Mouse (Mus musculus): ENCODE results near the gene Car14.
"Not testable (repeated sequence)": the region's sequence is repeated elsewhere in the genome, so short reads cannot be mapped to it uniquely, and the experiment has no call there.

The Car14 gene

DNA sequence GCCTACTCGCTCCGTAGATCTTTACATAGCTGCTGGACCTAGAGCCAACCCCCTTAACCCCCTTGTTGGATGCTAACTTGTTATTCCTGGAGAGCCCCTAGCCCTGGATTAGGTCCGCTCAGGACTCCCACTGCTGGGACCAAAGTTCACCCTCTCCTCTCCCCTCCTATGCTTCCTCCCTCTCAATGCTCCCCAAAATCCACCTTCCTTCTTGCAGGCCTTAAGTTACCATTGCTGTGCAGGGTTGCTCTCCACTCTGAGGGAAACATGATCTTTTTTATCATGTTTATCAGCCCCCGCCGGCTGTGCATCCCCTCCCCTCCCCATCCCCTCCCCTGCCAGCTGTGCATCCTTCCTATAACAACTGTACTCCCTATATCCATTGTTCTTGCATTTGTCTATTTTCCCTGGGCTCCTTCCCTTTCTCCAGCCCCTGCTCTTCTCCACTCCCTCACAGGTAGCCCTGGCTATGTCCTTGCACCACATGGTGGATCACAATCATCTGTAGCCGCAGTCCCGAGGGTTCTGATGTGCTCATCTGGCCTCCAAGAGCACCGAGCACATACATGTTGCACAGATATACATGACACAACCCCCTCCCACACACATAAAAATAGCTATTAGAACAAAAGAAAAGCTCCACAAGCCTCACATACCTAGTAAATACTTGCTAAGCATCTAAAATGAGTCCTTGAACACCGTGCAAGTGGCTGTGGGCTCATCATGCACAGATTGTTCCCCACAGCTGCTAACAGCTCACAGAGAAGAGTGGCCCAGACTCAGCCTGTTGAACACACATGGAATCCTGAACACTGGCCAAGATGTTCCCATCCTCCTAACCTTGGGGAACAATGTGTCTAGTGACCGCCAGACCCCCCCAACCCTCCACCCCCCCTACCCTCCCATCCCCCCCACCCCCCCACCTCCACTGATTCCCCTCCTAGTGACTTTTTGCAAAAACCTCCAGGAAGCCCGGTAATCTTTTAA, 12.1 kb downstream of the Car14 start:
- DNase-seq (ENCODE audit: low spot score in 2 of 2) = no peak

DNA sequence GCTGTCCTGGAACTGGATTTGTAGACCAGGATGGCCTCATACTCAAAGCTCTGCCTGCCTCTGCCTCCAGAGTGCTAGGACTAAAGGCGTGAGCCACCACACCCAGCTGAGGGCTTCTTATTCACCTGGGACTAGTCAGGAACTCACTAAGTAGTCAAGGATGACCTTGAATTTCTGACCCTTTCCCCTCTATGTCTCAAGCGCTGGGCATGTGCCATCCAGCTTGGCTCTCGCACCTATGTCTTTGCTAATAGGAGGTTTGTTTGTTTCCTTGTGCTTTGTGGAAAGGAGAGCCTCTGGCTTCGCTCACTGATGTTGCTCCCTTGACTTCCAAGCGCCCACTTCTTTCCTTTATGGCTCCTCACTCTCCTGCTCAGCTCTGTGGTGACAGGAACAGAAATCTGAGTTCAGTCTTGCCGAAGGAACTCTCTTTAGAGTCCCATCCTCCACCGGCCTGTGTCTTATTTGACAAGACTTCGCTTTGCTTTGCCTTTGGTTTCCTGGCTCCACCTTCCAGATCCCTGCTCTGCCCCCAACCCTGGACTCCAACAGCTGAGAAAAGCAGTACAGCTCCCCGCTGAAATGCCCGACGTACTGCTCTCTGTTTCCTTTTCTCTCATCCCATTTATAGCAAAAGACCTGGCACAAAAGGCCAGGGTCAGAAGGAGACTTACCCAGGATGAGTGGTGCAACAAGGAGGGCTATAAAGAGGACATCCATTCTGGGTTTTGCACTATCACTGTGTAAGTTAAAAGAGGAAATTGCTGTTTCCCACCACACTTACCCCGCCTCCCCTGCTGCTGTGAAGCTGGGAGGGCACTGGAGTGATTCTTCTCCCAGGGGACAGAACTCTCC, 13.1 kb downstream of the Car14 start, which contains the start of gene BC028528:
Gene BC028528 (minus strand): TSS at position 795 of the 855 bp plus-strand sequence.
- no peak for DNase-seq (ENCODE audit: low spot score in 2 of 2)

DNA sequence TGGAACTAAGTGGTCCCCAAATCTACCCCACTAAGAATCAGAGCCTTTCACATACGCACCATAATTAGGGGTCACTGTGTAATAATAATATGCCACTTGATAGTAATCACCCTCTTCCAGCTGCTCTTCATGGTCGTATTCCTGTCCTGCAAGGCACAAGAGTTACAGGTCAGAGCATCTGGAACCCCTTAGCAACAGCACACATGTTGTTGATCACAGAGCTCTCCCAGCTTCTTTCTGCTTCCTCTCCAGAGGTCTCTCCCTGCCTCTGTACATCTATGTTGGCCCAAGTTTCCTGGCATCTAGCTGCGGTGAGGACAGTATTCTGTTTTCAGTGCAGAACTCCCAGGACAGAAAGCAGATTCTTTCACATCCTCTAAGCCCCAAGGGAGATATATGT, 14.8 kb downstream of the Car14 start:
- DNase-seq (ENCODE audit: low spot score in 2 of 2) = no peak

DNA sequence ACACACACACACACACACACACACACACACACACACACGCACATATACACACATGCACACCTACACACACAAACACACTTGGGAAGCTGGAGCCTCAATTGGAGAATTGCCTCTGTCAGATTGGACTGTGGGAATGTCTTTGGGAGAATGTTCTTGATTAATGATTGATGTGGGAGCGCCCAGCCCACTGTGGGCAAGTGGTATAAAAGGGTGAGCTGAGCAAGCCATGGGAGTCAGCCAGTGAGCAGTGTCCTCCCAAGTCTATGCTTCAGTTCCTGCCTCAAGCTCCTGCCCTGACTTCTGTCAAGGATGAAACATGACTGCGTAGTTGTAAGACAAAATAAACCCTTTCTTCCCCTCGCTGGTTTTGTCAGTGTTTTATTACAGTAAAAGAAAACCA, 16.9 kb downstream of the Car14 start:
- DNase-seq (ENCODE audit: low spot score in 2 of 2) = no peak

DNA sequence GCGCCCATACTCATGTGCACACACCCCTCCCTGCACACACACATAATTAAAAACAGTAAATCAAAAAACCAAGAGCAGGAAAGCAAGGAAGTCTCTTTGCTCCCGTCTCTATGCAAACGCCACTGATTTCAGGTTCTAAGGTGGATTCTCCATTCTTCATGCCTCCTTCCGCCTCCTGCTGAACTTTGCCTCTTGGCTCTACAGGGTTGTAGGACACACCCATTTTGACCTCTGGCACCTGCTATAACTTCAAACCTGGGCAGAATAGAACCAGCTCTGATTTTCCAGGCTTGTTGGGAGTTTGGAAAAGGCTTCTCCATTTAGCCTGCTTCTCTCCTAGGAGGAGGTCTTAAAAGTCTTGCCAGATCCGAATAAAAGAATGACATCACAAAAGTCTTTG, 20.1 kb downstream of the Car14 start:
- no peak for DNase-seq (ENCODE audit: low spot score in 2 of 2)

DNA sequence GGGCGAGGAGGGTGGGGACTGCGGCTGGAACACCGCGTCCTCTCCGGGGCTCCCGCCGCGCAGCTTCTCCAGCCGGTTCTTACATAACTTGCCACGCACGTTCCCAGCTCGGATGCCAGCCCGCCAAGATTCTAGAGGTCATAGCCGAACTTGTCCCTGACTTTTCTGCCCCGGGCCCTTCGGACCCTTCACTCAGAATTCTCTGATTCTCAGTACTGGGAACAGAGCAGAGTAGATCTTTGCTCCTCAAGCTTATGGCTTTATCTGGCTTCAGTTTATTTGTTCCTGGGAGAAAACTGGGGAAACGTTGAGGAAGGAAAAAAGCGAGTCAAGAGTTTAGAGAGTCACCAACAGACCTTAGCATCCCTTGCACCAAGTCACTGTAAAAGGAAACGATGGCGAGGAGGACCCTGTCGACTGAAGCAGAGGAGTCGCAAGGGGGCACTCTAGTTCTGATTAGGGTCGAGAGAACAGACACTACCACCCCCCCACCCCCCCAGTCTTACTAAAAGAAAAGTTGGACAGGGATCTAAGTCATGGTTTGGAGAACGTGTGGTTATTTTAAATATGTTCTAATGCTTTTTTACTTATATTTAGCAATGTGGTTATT, 21.6 kb downstream of the Car14 start:
- DNase-seq (ENCODE audit: low spot score in 2 of 2) = peak; percentile 60 to 79

DNA sequence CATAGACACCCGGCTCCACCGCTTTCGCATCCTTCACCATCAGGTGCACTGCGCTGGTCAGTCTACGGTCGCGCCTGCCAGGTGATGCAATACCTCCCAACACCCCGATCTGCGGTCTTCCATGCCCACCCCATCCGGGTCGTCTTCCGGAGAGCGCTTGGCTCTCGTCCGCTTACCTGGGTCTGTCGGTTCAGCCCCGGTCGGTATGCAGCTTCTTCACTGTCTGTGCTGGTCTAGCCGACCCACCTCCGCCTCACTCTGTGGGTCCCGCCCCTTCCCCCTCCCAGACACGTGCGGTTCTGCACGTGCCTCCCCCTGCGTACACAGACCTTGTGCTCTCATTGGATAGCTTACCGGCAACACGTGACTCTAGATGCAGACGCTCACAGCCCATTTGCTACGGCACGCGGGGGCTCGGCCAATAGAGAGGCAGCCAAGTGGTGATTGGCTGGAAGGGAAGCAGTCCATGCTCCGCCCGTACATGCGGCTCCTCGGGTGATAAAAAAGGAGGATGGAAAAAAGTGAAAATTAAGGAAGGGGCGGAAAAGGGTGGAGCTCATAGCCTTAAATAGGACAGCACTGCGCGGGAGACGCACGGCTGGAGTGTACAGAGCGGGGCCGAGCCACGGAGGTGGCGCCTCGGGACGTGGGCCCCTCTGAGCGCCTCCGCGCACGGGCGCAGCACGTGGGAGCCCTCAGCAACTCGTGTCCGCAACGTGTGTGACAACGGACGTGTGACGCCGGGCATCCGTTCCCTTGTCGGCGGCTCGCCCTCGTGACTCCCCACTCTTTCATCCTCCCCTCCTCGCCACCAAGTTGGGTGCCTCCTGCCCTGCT, 22.3 kb downstream of the Car14 start, which contains the start of gene Ciart:
Gene Ciart (minus strand): TSS at position 273 of the 837 bp plus-strand sequence.
- peak; percentile 82 to 90 for DNase-seq (ENCODE audit: low spot score in 2 of 2)

DNA sequence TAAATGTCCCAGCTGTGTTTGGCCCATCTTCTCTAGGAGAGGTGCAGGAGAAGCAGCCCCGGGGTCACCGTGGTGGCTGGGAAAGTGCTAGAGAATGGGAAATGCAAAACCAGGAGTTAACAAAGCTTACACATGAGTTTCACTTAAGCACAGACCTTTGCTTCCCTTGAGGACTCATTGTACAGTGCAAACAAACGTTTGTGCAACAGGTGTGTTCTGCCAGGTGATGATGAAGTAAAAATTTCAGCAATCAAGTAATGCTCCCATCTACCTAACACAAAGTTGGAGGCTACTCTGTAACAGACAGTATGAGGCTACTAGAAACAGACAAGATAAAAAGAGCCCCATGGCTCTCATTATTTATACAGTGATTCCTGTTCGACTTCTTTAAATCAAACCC, 25.4 kb downstream of the Car14 start:
- no peak for DNase-seq (ENCODE audit: low spot score in 2 of 2)

DNA sequence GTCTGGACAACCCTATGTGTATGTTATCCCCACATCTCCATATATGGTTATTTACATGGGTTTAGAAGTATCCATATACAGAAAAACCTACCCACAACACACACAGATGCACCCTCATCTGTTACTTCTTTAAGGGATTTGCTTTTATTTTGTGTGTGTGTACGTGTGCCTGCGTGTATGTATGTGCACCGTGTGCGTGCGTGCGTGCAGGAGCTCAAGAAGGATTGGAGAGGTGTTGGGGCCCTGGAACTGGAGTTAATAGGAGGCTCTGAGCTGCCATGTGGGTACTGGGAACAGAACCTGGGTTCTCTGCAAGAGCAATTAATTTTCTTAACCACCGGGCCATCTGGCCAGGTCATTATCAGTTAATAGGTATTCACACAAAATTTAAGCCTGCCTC, 32.4 kb downstream of the Car14 start:
- no peak for DNase-seq (ENCODE audit: low spot score in 2 of 2)

DNA sequence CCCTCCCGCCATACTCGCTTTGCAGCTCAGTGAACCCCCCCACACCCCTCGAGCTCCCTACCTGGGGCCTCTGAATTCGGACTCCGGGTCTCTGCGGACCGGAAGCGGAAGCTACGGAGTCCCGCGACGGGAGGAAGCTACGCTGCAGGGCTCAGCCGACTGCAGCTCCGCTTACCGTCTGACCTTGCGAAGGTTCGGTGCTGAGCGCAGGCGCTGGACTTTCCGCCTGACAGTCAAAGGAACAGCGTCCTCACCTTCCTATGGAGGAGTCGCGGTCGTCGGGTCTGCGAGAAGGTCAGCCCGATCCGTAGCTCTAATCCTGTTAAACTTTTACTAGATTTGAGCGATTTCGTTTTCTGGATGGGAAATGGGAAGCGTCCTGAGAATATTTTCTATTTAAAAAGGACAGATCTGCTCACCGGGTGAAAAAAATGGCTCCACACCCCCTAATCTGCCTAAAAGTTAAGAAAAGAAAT, 33.1 kb downstream of the Car14 start, which contains the start of gene Mrps21:
Gene Mrps21 (minus strand): TSS at position 128 of the 476 bp plus-strand sequence.
- DNase-seq (ENCODE audit: low spot score in 2 of 2) = peak; percentile 76 to 78

DNA sequence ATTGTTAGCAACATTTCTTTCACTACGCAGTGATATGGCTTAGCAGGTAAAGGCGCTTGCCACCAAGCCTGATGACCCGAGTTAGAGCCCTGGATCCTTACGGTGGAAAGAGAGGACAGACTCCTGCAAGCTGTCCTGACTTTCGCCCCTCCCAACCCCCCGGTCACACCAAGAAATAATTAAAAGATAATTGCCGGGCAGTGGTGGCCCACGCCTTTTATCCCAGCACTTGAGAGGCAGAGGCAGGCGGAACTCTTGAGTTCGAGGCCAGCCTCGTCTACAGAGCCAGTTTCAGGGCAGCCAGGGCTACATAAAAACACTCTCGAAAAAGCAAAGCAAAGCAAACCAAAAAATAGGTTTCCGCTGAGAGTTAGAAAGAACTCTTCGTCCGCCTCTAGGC, 33.5 kb downstream of the Car14 start:
- DNase-seq (ENCODE audit: low spot score in 2 of 2) = peak in 1 of 2 experiments; percentile 7

DNA sequence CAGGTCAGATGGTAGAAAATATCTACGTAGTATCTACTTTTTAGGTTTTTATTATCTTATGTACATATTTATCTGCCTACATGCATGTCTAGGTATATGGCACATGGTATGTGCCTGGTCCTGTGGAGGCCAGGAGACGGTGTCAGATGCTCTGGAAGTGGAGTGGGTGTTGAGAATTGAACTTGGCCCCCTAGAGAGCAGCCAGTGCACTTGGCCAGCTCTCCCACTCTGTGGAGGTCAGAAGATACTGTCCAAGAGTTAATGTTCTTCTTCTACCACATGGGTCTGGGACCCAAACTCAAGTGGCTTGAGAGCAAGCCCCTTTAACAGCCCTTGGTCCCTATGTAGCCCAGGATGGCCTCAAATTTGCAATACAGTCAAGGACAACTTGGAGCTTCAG, 37.1 kb downstream of the Car14 start:
- no peak for DNase-seq (ENCODE audit: low spot score in 2 of 2)

DNA sequence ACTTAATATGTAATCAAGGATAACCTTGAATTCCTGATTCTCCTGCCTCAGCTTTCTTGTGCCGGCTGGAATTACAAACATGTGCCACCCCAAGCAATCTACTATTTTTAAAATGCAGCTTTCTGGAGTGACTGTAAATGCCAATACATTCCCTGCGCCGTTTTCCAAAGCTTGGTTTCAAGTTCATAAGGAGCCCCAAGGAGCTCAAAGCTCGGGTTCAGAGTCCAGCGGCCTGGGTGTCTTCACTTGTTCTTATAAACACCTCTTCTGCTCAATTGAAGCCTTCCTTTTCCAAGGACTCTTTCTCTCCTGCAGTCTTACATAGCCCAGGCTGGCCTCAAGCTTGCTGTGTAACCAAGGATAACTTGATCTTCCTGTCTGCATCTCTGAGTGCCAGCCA, 38.4 kb downstream of the Car14 start:
- no peak for DNase-seq (ENCODE audit: low spot score in 2 of 2)

DNA sequence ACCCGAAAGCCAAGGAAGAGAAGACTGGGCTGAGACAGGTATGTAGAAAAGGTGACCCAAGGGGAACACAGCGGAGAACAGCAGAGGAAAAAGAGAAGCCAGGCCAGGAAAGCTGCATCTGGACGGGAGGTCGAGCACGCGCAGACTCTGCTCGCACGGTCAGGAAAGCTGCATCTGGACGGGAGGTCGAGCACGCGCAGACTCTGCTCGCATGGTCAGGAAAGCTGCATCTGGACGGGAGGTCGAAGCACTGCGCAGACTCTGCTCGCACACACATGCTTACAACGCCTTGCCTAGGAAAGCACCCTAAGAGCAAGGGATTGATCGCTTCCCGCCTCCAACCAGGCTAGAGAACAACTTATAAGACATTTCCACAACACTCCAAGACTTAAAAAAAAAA, 38.9 kb downstream of the Car14 start:
- DNase-seq (ENCODE audit: low spot score in 2 of 2) = no peak

DNA sequence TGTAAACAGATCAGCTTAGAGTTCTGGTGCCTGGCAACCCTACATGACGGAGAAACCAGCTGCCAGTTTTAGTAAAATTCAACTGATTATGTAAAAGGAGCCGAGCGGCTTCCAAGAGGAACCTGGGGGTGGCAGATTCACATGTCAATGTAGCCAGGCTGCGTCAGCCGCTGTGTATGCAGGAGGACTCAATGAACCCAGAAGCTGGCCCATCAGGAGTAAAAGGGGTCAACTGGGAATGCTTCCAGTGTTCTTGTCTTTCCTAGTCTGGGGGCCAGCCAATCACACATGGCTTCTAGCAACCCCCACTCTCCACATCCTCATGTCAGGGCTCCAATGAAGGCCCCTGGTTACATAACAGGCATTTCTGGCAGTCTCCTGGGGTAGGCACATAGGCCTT, 39.4 kb downstream of the Car14 start:
- no peak for DNase-seq (ENCODE audit: low spot score in 2 of 2)

DNA sequence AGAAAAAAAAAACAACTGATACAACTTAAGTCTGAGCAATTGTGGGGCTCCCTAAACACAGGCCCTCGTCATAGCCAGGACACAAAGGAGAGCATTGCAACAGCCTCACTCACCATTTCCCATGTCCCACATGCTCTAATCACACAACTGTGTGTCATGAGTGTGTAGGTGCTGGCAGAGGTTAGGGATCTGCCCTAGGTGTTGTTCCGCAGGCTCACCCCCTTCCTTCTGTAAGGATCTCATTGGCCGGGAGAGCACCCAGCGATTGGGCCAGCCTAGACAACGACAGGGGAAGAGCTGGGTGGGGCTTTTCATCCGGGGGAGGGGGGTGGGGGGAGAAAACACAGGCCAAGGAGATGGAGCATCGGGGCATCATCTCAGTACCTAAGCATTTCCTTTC, 40.9 kb downstream of the Car14 start:
- DNase-seq (ENCODE audit: low spot score in 2 of 2) = no peak

DNA sequence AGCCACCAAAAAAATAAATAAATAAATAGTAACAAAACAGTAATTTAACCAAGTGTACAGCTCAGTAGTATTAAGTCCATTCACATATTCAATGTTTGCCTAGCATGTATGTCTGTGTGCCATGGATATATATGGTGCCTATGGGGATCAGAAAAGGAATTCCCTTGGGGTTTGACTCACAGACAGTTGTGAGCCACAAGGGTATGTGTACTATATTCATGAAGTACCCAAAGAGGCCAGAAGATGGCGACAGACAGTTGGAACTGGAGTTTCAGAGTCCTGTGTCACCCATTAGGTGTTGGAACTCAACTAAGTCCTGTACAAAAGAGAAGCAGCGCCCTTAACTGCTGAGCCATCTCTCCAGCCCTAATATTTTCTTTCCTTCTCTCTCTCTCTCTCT, 42.7 kb downstream of the Car14 start:
- DNase-seq (ENCODE audit: low spot score in 2 of 2) = peak; percentile 64 to 90

DNA sequence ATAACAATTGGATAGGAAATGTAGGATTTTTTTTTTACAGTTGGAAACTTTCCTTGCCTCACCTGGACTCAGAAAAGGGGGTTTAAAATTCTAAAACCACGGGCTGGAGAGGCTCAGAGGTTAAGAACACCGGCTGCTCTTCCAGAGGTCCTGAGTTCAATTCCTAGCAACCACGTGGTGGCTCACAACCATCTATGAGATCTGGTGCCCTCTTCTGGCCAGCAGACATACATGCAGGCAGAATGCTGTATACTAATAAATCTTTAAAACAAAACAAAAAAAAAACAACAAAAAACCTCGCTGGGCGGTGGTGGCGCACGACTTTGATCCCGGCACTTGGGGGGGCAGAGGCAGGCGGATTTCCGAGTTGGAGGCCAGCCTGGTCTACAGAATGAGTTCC, 43.3 kb downstream of the Car14 start:
- DNase-seq (ENCODE audit: low spot score in 2 of 2) = peak in 1 of 2 experiments; percentile 45

DNA sequence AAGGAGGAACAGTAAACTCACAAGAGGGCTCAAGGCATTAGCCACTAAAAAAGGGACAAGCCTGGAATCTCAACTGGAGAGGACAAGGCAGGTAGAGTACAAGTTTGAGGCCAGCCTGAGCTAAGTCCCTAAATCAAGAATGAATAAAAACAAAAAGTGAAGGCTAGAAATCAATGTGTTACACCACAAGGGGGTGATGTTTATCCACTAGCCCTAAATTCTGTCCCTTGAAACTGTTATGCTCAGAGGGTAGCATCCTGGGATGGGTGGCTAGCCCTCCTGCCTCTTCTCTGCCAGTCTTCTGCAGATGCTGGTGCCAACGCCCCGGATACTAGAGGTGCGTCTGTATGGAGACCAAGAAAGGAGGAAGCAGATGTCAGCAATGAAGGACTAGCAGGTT, 44.2 kb downstream of the Car14 start:
- DNase-seq (ENCODE audit: low spot score in 2 of 2) = peak in 1 of 2 experiments; percentile 22

DNA sequence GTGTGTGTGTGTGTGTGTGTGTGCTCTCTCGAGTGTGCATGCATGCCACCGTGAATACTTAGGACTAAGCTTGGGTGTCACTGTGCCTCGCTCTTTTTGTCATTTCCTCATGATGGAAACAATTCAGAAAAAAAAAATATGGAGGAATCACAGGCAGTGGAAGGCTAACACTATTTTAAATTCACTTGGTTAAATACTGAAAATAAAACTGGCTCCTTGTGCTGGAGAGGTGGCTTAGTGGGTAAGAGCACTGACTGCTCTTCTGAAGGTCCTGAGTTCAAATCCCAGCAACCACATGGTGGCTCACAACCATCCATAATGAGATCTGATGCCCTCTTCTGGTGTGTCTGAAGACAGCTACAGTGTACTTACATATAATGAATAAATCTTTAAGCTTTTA, 46.2 kb downstream of the Car14 start:
- not testable (repeated sequence) for DNase-seq (ENCODE audit: low spot score in 2 of 2)

DNA sequence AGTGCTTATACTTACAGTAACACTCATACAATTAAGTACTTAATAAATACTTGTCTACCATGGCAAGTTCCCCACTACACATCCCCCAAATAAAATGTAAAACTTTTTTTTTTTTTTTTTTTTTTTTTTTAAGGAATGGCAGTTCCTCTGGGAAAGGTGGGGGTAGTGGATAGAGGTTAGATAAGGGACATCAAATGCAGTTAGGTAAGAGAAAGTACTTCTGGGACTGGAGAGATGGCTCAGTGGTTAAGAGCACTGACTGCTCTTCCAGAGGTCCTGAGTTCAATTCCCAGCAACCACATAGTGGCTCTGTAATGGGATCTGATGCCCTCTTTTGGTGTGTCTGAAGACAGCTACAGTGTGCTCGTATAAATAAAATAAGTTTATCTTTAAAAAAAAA, 47.4 kb downstream of the Car14 start:
- not testable (repeated sequence) for DNase-seq (ENCODE audit: low spot score in 2 of 2)

All from thymus, postnatal 10 days (tissue).